In the genomic region with DNA sequence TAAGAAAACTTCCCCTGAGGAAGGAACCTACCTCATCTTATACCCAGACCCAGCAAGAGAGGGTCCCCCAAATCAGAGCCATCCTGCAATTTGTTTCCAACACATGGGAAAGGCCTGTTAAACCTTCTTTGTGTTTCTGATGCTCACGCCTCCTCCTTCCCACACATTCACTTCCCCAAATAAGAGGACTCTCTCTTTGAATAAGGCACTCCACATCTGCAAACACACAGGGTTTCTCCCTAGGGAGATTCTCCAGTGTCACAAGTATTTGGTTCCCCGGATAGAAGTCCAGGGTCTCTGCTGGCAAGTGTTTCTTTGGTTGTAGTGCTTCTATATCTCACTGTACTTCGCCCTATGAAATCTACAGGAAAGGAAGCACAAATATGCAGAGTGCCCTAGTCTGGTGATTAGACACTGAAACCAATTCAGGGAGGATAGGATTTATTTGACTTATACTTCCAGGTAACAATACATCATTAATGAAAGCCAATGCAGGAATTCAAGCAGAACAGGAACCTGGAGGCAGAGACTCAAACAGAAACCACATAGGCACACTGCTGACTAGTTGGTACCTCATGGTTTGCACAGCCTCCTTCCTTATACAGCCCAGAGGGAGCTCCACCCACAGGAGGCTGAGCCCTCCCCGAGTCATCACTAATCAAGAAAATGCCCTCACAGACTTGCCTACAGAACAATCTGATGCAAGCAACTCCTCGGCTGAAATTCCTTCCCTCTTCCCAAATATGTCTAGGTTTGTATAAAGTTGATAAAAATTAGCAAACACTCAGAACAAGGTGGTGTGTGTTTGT, we compare ENCODE assay signal across 13 mouse cellular contexts. TPM values are rescaled to one million over a fixed set of nuclear protein-coding genes. Genes with fewer than 3 reads are reported as not detected.
A peak's percentile ranks its signal among the peaks of the same experiment; 100 is the strongest.
DNase-seq lines count a peak whose midpoint lies in the region; ATAC-seq and TF ChIP-seq lines count a peak whose summit lies in the region.
"Had no signal": no experiment of that assay in that cellular context is flagged by ENCODE, and none has a peak within 500 bp of the region (broad histone marks: within the 10 kb centered on the region; RNA-seq: fewer than 3 reads in every experiment).

No protein-coding gene starts in this region.

- no peak overlapping the region for H3K4me2 ChIP-seq in lung, embryonic 14.5 days
- H3K4me2 ChIP-seq in intestine, embryonic 16.5 days (ENCODE audit: low read depth, low read length), result no peak overlapping the region
- no peak overlapping the region for H3K4me2 ChIP-seq in stomach, embryonic 15.5 days
- no peak overlapping the region for H3K4me2 ChIP-seq in midbrain, postnatal 0 days (ENCODE audit: low read depth, low read length, poor library complexity, severe bottlenecking)
- no peak overlapping the region for H3K4me2 ChIP-seq in forebrain, embryonic 13.5 days
- H3K4me2 ChIP-seq: limb, embryonic 15.5 days had no signal

- DNase-seq in lung, embryonic 14.5 days, result peak; percentile 45
- DNase-seq in lung, postnatal 25 days (ENCODE audit: low spot score), result no peak
- peak; percentile 59 for DNase-seq in MEL-GATA-1-ER (ENCODE audit: extremely low read depth, low read depth)
- DNase-seq in midbrain, postnatal 0 days (ENCODE audit: low spot score), result no peak
- no peak for DNase-seq in left cerebral cortex, postnatal 36 days (ENCODE audit: low spot score in 2 of 2)
- DNase-seq: cerebellum, postnatal 14 days; heart, postnatal 36 days had no signal

- no peak overlapping the region for H3K4me3 ChIP-seq in lung, embryonic 14.5 days (ENCODE audit: low read depth, low read length)
- no peak overlapping the region for H3K4me3 ChIP-seq in intestine, embryonic 16.5 days (ENCODE audit: low read length)
- no peak overlapping the region for H3K4me3 ChIP-seq in stomach, embryonic 15.5 days (replicated peaks)
- H3K4me3 ChIP-seq in midbrain, postnatal 0 days (ENCODE audit: low read depth, low read length), result no peak overlapping the region
- no peak overlapping the region for H3K4me3 ChIP-seq in forebrain, embryonic 13.5 days
- H3K4me3 ChIP-seq: limb, embryonic 15.5 days; megakaryocyte, embryonic 14.5 days had no signal

- no peak for TF ChIP-seq CTCF in lung, embryonic 14.5 days (IDR thresholded peaks at IDR 0.05; ENCODE audit: low read depth)
- TF ChIP-seq CTCF in midbrain, postnatal 0 days (IDR thresholded peaks at IDR 0.05), result no peak

- H3K27ac ChIP-seq in lung, embryonic 14.5 days (ENCODE audit: low read depth), result peak overlapping the region; percentile 22; the same call in 1 of the 2 replicates
- peak overlapping the region; percentile 12; the same call in 1 of the 2 replicates for H3K27ac ChIP-seq in intestine, embryonic 16.5 days (ENCODE audit: low read length)
- peak overlapping the region; percentile 13; the same call in 1 of the 2 replicates for H3K27ac ChIP-seq in stomach, embryonic 15.5 days
- no peak overlapping the region for H3K27ac ChIP-seq in midbrain, postnatal 0 days (ENCODE audit: low read depth, low read length)
- H3K27ac ChIP-seq in forebrain, embryonic 13.5 days, result no peak overlapping the region

- no peaks in the 10 kb centered on the region for H3K27me3 ChIP-seq in lung, embryonic 14.5 days (ENCODE audit: insufficient read depth, low read length)
- peaks cover 7% of the 10 kb centered on the region; the same call in 1 of the 2 replicates for H3K27me3 ChIP-seq in intestine, embryonic 16.5 days (replicated peaks; ENCODE audit: control insufficient read depth, insufficient read depth, low read length)
- H3K27me3 ChIP-seq in stomach, embryonic 15.5 days (replicated peaks), result no peaks in the 10 kb centered on the region
- H3K27me3 ChIP-seq in midbrain, postnatal 0 days (ENCODE audit: insufficient read depth, low read length), result no peaks in the 10 kb centered on the region
- no peaks in the 10 kb centered on the region for H3K27me3 ChIP-seq in forebrain, embryonic 13.5 days
- H3K27me3 ChIP-seq: limb, embryonic 15.5 days; megakaryocyte, embryonic 14.5 days had no signal

- no peaks in the 10 kb centered on the region for H3K9me3 ChIP-seq in lung, embryonic 14.5 days (ENCODE audit: low read depth, low read length)
- H3K9me3 ChIP-seq in intestine, embryonic 16.5 days (ENCODE audit: control insufficient read depth, low read length), result no peaks in the 10 kb centered on the region
- H3K9me3 ChIP-seq in stomach, embryonic 15.5 days, result no peaks in the 10 kb centered on the region
- no peaks in the 10 kb centered on the region for H3K9me3 ChIP-seq in midbrain, postnatal 0 days (ENCODE audit: low read length)
- H3K9me3 ChIP-seq in forebrain, embryonic 13.5 days (replicated peaks), result no peaks in the 10 kb centered on the region
- H3K9me3 ChIP-seq: limb, embryonic 15.5 days; megakaryocyte, embryonic 14.5 days had no signal

- H3K9ac ChIP-seq in lung, embryonic 14.5 days, result no peak overlapping the region
- no peak overlapping the region for H3K9ac ChIP-seq in intestine, embryonic 16.5 days (ENCODE audit: low read depth, low read length)
- H3K9ac ChIP-seq in stomach, embryonic 15.5 days, result no peak overlapping the region
- no peak overlapping the region for H3K9ac ChIP-seq in midbrain, postnatal 0 days (replicated peaks; ENCODE audit: low read length, poor library complexity, severe bottlenecking)
- no peak overlapping the region for H3K9ac ChIP-seq in forebrain, embryonic 13.5 days
- H3K9ac ChIP-seq: limb, embryonic 15.5 days had no signal

- peak; percentile 68; the same call in 1 of the 2 replicates for ATAC-seq in lung, embryonic 14.5 days (ENCODE audit: insufficient read depth)
- ATAC-seq in intestine, embryonic 16.5 days, result peak; percentile 90
- peak; percentile 75 for ATAC-seq in stomach, embryonic 15.5 days (ENCODE audit: insufficient read depth, low FRiP score, low read depth)
- no peak for ATAC-seq in midbrain, postnatal 0 days (ENCODE audit: low FRiP score)
- ATAC-seq in forebrain, embryonic 13.5 days, result no peak

- intact Hi-C loops in left cerebral cortex, postnatal 36 days (cut with DNase I), result no loop called here

- WGBS in lung, embryonic 14.5 days, result 47% methylated on average over 5 of the region's 5 CpGs
- 51% methylated on average over 5 of the region's 5 CpGs for WGBS in intestine, embryonic 16.5 days
- 47% methylated on average over 5 of the region's 5 CpGs for WGBS in stomach, embryonic 15.5 days
- WGBS in midbrain, postnatal 0 days, result 72% methylated on average over 5 of the region's 5 CpGs
- 68% methylated on average over 5 of the region's 5 CpGs for WGBS in forebrain, embryonic 13.5 days

- H3K36me3 ChIP-seq in lung, embryonic 14.5 days (ENCODE audit: insufficient read depth), result no peaks in the 10 kb centered on the region
- no peaks in the 10 kb centered on the region for H3K36me3 ChIP-seq in intestine, embryonic 16.5 days (ENCODE audit: control insufficient read depth, insufficient read depth, low read length)
- H3K36me3 ChIP-seq in stomach, embryonic 15.5 days, result 0 out of 2 replicates have a peak, but pooled peaks cover 3% of the 10 kb centered on the region
- peaks cover 8% of the 10 kb centered on the region; the same call in 1 of the 2 replicates for H3K36me3 ChIP-seq in midbrain, postnatal 0 days (ENCODE audit: insufficient read depth, low read length)
- H3K36me3 ChIP-seq in forebrain, embryonic 13.5 days (ENCODE audit: poor library complexity, severe bottlenecking), result no peaks in the 10 kb centered on the region

- H3K4me1 ChIP-seq in lung, embryonic 14.5 days (ENCODE audit: insufficient read depth), result peaks cover 5% of the 10 kb centered on the region
- peaks cover 12% of the 10 kb centered on the region; the same call in 1 of the 2 replicates for H3K4me1 ChIP-seq in intestine, embryonic 16.5 days (ENCODE audit: control insufficient read depth, insufficient read depth, low read length)
- peaks cover 10% of the 10 kb centered on the region; the same call in 1 of the 2 replicates for H3K4me1 ChIP-seq in stomach, embryonic 15.5 days
- H3K4me1 ChIP-seq in midbrain, postnatal 0 days (ENCODE audit: insufficient read depth, low read length), result no peaks in the 10 kb centered on the region
- H3K4me1 ChIP-seq in forebrain, embryonic 13.5 days, result peaks cover 5% of the 10 kb centered on the region; the same call in 1 of the 2 replicates

RNA-seq across cellular contexts. Expression of a gene that starts 16.7 kb away (rescaled TPM):
- polyA plus RNA-seq in lung, embryonic 14.5 days (2014; fragmentation: Nextera tagmentation; extraction: Ambion mirVana), result 1.1 and 2.1 TPM in 2 replicates
- polyA plus RNA-seq in intestine, embryonic 16.5 days (2015; fragmentation: Nextera tagmentation; extraction: Ambion mirVana), result 2.4 and 3.1 TPM in 2 replicates
- 3.6 and 7.3 TPM in 2 replicates for polyA plus RNA-seq in stomach, embryonic 15.5 days (2015; fragmentation: Nextera tagmentation; extraction: Ambion mirVana)
- 0.19 and 0.38 TPM in 2 replicates for total RNA-seq in midbrain, postnatal 0 days (2014; rRNA removed)
- 0.37 and 0.38 TPM in 2 replicates for polyA plus RNA-seq in midbrain, postnatal 0 days (2015; fragmentation: Nextera tagmentation; extraction: Ambion mirVana)
- 0.81 and 0.83 TPM in 2 replicates for polyA plus RNA-seq in forebrain, embryonic 13.5 days (2015; fragmentation: Nextera tagmentation; extraction: Ambion mirVana)
- total RNA-seq in left cerebral cortex, postnatal 36 days (2021), result under 1 TPM; 0.20 to 0.39 TPM

RNA-seq across cellular contexts. Expression of a gene that starts 31.0 kb away (rescaled TPM):
- 654 and 667 TPM in 2 replicates for polyA plus RNA-seq in lung, embryonic 14.5 days (2014; fragmentation: Nextera tagmentation; extraction: Ambion mirVana)
- polyA plus RNA-seq in intestine, embryonic 16.5 days (2015; fragmentation: Nextera tagmentation; extraction: Ambion mirVana), result 391 and 421 TPM in 2 replicates
- polyA plus RNA-seq in stomach, embryonic 15.5 days (2015; fragmentation: Nextera tagmentation; extraction: Ambion mirVana), result 551 and 575 TPM in 2 replicates
- total RNA-seq in midbrain, postnatal 0 days (2014; rRNA removed), result 454 and 542 TPM in 2 replicates
- polyA plus RNA-seq in midbrain, postnatal 0 days (2015; fragmentation: Nextera tagmentation; extraction: Ambion mirVana), result 511 and 569 TPM in 2 replicates
- 217 and 236 TPM in 2 replicates for polyA plus RNA-seq in forebrain, embryonic 13.5 days (2015; fragmentation: Nextera tagmentation; extraction: Ambion mirVana)
- total RNA-seq in left cerebral cortex, postnatal 36 days (2021), result 100 to 1,000 TPM; 385 to 445 TPM

RNA-seq across cellular contexts. Expression of a gene that starts 47.5 kb away (rescaled TPM):
- 65.2 and 75.6 TPM in 2 replicates for polyA plus RNA-seq in lung, embryonic 14.5 days (2014; fragmentation: Nextera tagmentation; extraction: Ambion mirVana)
- 67.9 and 74.7 TPM in 2 replicates for polyA plus RNA-seq in intestine, embryonic 16.5 days (2015; fragmentation: Nextera tagmentation; extraction: Ambion mirVana)
- 78.7 and 84.8 TPM in 2 replicates for polyA plus RNA-seq in stomach, embryonic 15.5 days (2015; fragmentation: Nextera tagmentation; extraction: Ambion mirVana)
- 71.3 and 92.4 TPM in 2 replicates for total RNA-seq in midbrain, postnatal 0 days (2014; rRNA removed)
- polyA plus RNA-seq in midbrain, postnatal 0 days (2015; fragmentation: Nextera tagmentation; extraction: Ambion mirVana), result 101 and 103 TPM in 2 replicates
- polyA plus RNA-seq in forebrain, embryonic 13.5 days (2015; fragmentation: Nextera tagmentation; extraction: Ambion mirVana), result 108 and 122 TPM in 2 replicates
- total RNA-seq in left cerebral cortex, postnatal 36 days (2021), result 10 to 100 TPM; 37.5 to 42.3 TPM

RNA-seq across cellular contexts. Expression of a gene that starts 52.5 kb away (rescaled TPM):
- polyA plus RNA-seq in lung, embryonic 14.5 days (2014; fragmentation: Nextera tagmentation; extraction: Ambion mirVana), result 2.2 and 3.3 TPM in 2 replicates
- 11.4 and 12.7 TPM in 2 replicates for polyA plus RNA-seq in intestine, embryonic 16.5 days (2015; fragmentation: Nextera tagmentation; extraction: Ambion mirVana)
- 5.5 and 6.1 TPM in 2 replicates for polyA plus RNA-seq in stomach, embryonic 15.5 days (2015; fragmentation: Nextera tagmentation; extraction: Ambion mirVana)
- 1.1 TPM in 1 of 2 replicates, not detected in the other for total RNA-seq in midbrain, postnatal 0 days (2014; rRNA removed)
- polyA plus RNA-seq in midbrain, postnatal 0 days (2015; fragmentation: Nextera tagmentation; extraction: Ambion mirVana), result 0.43 and 0.50 TPM in 2 replicates
- 0.21 TPM in 1 of 2 replicates, not detected in the other for polyA plus RNA-seq in forebrain, embryonic 13.5 days (2015; fragmentation: Nextera tagmentation; extraction: Ambion mirVana)
- total RNA-seq in left cerebral cortex, postnatal 36 days (2021), result under 1 TPM in 1 of 2 experiments, not detected in 1; 0.39 TPM
- total RNA-seq: heart, adult 18-20 months; heart, postnatal 36 days had no signal

Comparison
In these comparisons a context has a peak if more than half of its experiments do, and no peak if none do; other contexts are left out.
1. DNase-seq: peak in lung, embryonic 14.5 days (single experiment) and MEL-GATA-1-ER (single experiment); none in lung, postnatal 25 days (single experiment), midbrain, postnatal 0 days (single experiment) and left cerebral cortex, postnatal 36 days (0 of 2).
2. ATAC-seq: peak in lung, embryonic 14.5 days (single experiment), intestine, embryonic 16.5 days (single experiment) and stomach, embryonic 15.5 days (single experiment); none in midbrain, postnatal 0 days (single experiment) and forebrain, embryonic 13.5 days (single experiment).
3. H3K27ac ChIP-seq: peak in lung, embryonic 14.5 days (single experiment), intestine, embryonic 16.5 days (single experiment) and stomach, embryonic 15.5 days (single experiment); none in midbrain, postnatal 0 days (single experiment) and forebrain, embryonic 13.5 days (single experiment).